Mouse (Mus musculus) CH12.LX (cell line): ENCODE data around the gene Fbrsl1. TPM values are rescaled to one million over a fixed set of nuclear protein-coding genes. Genes with fewer than 3 reads are reported as not detected.

Experiments
- DNase-seq: peaks from one replicate; pipeline ENCODE4 v3.0.0-alpha.2; 2013; ENCODE audit errors: extremely low read depth
- H3K27ac ChIP-seq: 2 replicates; pipeline ENCODE4 v1.5.1; 2012; ENCODE audit warnings: low read depth, mild to moderate bottlenecking, control low read depth, moderate library complexity; ENCODE audit not compliant: insufficient read depth
- H3K27me3 ChIP-seq: replicated peaks from 2 replicates; pipeline ENCODE3; 2012; ENCODE audit warnings: inconsistent platforms
- H3K36me3 ChIP-seq, 2 experiments: replicated peaks in 1 of 2; 2 replicates each; pipeline versions ENCODE3 to v1.6.1; 2012; ENCODE audit warnings: inconsistent platforms in 1 of 2, low read length in 1 of 2, mild to moderate bottlenecking in 1 of 2, mixed read lengths in 1 of 2, moderate library complexity in 1 of 2; ENCODE audit not compliant: control insufficient read depth in 1 of 2, insufficient read depth in 1 of 2
- H3K4me1 ChIP-seq, 2 experiments: 2 replicates each; pipeline ENCODE4 v1.6.1; 2012; ENCODE audit warnings: inconsistent platforms in 1 of 2, moderate library complexity in 1 of 2; ENCODE audit not compliant: insufficient read depth in 2 of 2, control insufficient read depth in 1 of 2
- H3K4me2 ChIP-seq: 2 replicates; pipeline ENCODE4 v1.6.1; 2012; ENCODE audit warnings: low read depth, mild to moderate bottlenecking, control low read depth; ENCODE audit not compliant: poor library complexity, insufficient read depth, severe bottlenecking
- H3K4me3 ChIP-seq, 3 experiments: fragments of 150-350 bp in 1 of 3; sonication (generic) in 1 of 3; replicated peaks in 1 of 3; 2 replicates each; pipeline versions ENCODE3 to v1.5.1; 2011 to 2012; ENCODE audit warnings: low read depth in 2 of 3, low read length in 2 of 3, mild to moderate bottlenecking in 2 of 3, moderate library complexity in 2 of 3, control low read depth in 1 of 3, improper control_type of control experiment in 1 of 3, inconsistent platforms in 1 of 3, mixed read lengths in 1 of 3; ENCODE audit not compliant: poor library complexity in 1 of 3
- H3K79me2 ChIP-seq: replicated peaks from 2 replicates; pipeline ENCODE4 v1.6.1; 2012; ENCODE audit warnings: mild to moderate bottlenecking, moderate library complexity; ENCODE audit not compliant: control insufficient read depth, poor library complexity, insufficient read depth, severe bottlenecking; ENCODE audit errors: extremely low read depth
- H3K9ac ChIP-seq: 2 replicates; pipeline ENCODE4 v1.6.1; 2012; ENCODE audit warnings: low read depth, mild to moderate bottlenecking, control low read depth, moderate library complexity; ENCODE audit not compliant: insufficient read depth
- H3K9me3 ChIP-seq: replicated peaks from 2 replicates; pipeline ENCODE3; 2012; ENCODE audit warnings: low read length, inconsistent platforms, mixed read lengths
- CTCF ChIP-seq, 2 experiments: IDR thresholded peaks in 1 of 2; conservative IDR thresholded peaks in 1 of 2; 2 replicates each; pipeline ENCODE4 v1.5.1; 2011 to 2012; ENCODE audit warnings: low read depth in 2 of 2, low read length in 2 of 2, improper control_type of control experiment in 1 of 2, inconsistent platforms in 1 of 2, mild to moderate bottlenecking in 1 of 2, moderate library complexity in 1 of 2
- E2F4 ChIP-seq: IDR thresholded peaks from 2 replicates; pipeline ENCODE4 v1.6.1; 2011; ENCODE audit warnings: low read depth, low read length, improper control_type of control experiment; ENCODE audit not compliant: insufficient replicate concordance
- ETS1 ChIP-seq: conservative IDR thresholded peaks from 2 replicates; pipeline ENCODE4 v1.6.1; 2012; ENCODE audit warnings: low read depth, mild to moderate bottlenecking, inconsistent platforms, low read length, improper control_type of control experiment, moderate library complexity
- IRF4 ChIP-seq: IDR thresholded peaks from 2 replicates; pipeline ENCODE4 v1.6.1; 2014; ENCODE audit warnings: low read depth, mild to moderate bottlenecking, inconsistent platforms, low read length, improper control_type of control experiment
- JUN ChIP-seq: IDR thresholded peaks from 2 replicates; pipeline ENCODE4 v1.6.1; 2011; ENCODE audit warnings: low read depth, mild to moderate bottlenecking, low read length, improper control_type of control experiment, moderate library complexity; ENCODE audit not compliant: insufficient read depth
- MAFK ChIP-seq: IDR thresholded peaks from 2 replicates; pipeline ENCODE4 v1.6.1; 2011; ENCODE audit warnings: low read length, improper control_type of control experiment; ENCODE audit not compliant: insufficient replicate concordance
- MAX ChIP-seq: IDR thresholded peaks from 2 replicates; pipeline ENCODE4 v1.6.1; 2011; ENCODE audit warnings: low read length, improper control_type of control experiment
- MEF2A ChIP-seq: IDR thresholded peaks from 2 replicates; pipeline ENCODE4 v1.6.1; 2014; ENCODE audit warnings: low read depth, mild to moderate bottlenecking, inconsistent platforms, low read length, improper control_type of control experiment, borderline replicate concordance
- MXI1 ChIP-seq: IDR thresholded peaks from 2 replicates; pipeline ENCODE4 v1.6.1; 2011; ENCODE audit warnings: mild to moderate bottlenecking, low read depth, low read length, improper control_type of control experiment
- MYC ChIP-seq: IDR thresholded peaks from 2 replicates; pipeline ENCODE4 v1.6.1; 2011; ENCODE audit warnings: low read depth, mild to moderate bottlenecking, improper control_type of control experiment, low read length
- NELFE ChIP-seq: IDR thresholded peaks from 2 replicates; pipeline ENCODE4 v1.6.1; 2011; ENCODE audit warnings: low read depth, low read length, improper control_type of control experiment
- NRF1 ChIP-seq: IDR thresholded peaks from 2 replicates; pipeline ENCODE4 v1.6.1; 2014; ENCODE audit warnings: low read depth, mild to moderate bottlenecking, inconsistent platforms, low read length, improper control_type of control experiment, moderate library complexity
- PAX5 ChIP-seq: IDR thresholded peaks from 2 replicates; pipeline ENCODE4 v1.6.1; 2012; ENCODE audit warnings: low read length, inconsistent platforms, mixed read lengths
- POLR2A ChIP-seq: IDR thresholded peaks from 2 replicates; pipeline ENCODE4 v1.6.1; 2011; ENCODE audit warnings: low read depth, mild to moderate bottlenecking, improper control_type of control experiment, low read length
- POLR2AphosphoS2 ChIP-seq: IDR thresholded peaks from 2 replicates; pipeline ENCODE4 v1.6.1; 2011; ENCODE audit warnings: low read depth, low read length, improper control_type of control experiment
- SIN3A ChIP-seq: IDR thresholded peaks from 2 replicates; pipeline ENCODE4 v1.6.1; 2012; ENCODE audit warnings: low read length, improper control_type of control experiment, inconsistent platforms
- TBP ChIP-seq: conservative IDR thresholded peaks from 2 replicates; pipeline ENCODE4 v1.6.1; 2011; ENCODE audit warnings: low read depth, low read length, improper control_type of control experiment
- TCF12 ChIP-seq: IDR thresholded peaks from 2 replicates; pipeline ENCODE4 v1.6.1; 2014; ENCODE audit warnings: low read depth, mild to moderate bottlenecking, inconsistent platforms, low read length, improper control_type of control experiment
- UBTF ChIP-seq: IDR thresholded peaks from 2 replicates; pipeline ENCODE4 v1.6.1; 2012; ENCODE audit warnings: low read depth, mild to moderate bottlenecking, inconsistent platforms, low read length, improper control_type of control experiment, moderate library complexity
- ZKSCAN1 ChIP-seq: IDR thresholded peaks from 2 replicates; pipeline ENCODE4 v1.6.1; 2012; ENCODE audit warnings: low read depth, inconsistent platforms, low read length, improper control_type of control experiment, borderline replicate concordance
- ZNF384 ChIP-seq: IDR thresholded peaks from 2 replicates; pipeline ENCODE4 v1.6.1; 2012; ENCODE audit warnings: low read depth, low read length, improper control_type of control experiment, inconsistent platforms
- dilution Hi-C: fragments of 300-500 bp; cut with MboI; formaldehyde crosslinking; loops from 2 replicates; pipeline ENCODE4 v1.14.3; 2020; ENCODE audit warnings: low sequenced_read_pairs; ENCODE audit not compliant: extremely low pct_unique_long_range_greater_than_20kb, extremely low pct_ligation_motif_present
- in situ Hi-C: fragments of 300-500 bp; cut with MboI; formaldehyde crosslinking; loops from 3 replicates; pipeline ENCODE4 v1.14.3; 2019; ENCODE audit warnings: low sequenced_read_pairs, low pct_ligation_motif_present, low pct_unique_long_range_greater_than_20kb, mixed read lengths
- polyA plus RNA-seq: library from polyadenylated mRNA; unstranded; fragments of >175 nt; gene quantifications from 2 replicates; pipeline ENCODE4 v1.2.1, GENCODE M21; 2012; ENCODE audit warnings: low read depth; ENCODE audit not compliant: insufficient read length
- total RNA-seq, 2 experiments: library from RNA; depleted of rRNA; stranded (reverse); fragments of 300-350 nt in 1 of 2; fragments of >200 nt in 1 of 2; gene quantifications; 2 replicates each; pipeline ENCODE4 v1.2.3; 2012 to 2014

The Fbrsl1 gene
- total and polyA plus RNA-seq, 3 experiments: 3.0 to 32.0 (median 9.8) TPM

DNA sequence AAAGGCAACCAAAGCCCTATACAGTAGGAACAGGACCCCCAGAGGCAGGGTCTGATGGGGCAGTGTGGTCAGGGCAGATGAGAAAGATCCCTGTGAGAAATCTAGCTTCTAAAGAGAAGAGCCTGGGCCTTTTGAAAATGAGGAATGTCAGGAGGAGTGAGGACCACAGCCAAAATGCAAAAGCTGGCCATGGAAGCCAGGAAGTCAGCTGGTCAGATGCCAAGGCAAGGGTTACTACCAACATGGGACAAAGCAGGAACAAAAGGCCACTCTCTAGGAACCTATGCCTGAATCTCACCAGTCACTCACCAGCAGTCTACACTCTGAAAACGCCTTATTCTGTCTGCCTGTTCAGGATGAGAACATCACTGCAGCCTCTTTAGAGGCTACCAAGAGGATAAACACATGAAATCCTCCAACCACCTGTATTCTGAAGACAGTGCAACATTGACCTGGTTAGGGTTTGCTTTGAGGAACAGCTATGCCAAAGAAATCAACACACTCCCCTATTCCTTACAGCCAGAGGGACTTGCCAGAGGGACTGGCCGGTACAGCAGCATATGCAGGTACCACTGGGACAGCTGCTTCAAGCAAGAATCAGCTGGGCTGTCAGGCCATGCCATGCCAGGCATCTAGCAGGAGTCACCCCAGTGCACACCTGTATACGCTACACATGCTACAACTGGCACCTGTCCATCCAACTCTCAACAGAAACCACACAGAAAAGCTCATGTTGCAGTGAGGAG is 8.6 kb downstream of the Fbrsl1 start:
- no peaks in the 10 kb centered on the region for H3K27me3 ChIP-seq
- no peak overlapping the region for H3K9ac ChIP-seq
- dilution Hi-C loops: no loop called here
- no peaks in the 10 kb centered on the region for H3K9me3 ChIP-seq
- H3K4me2 ChIP-seq: no peak overlapping the region
- no peak for TF ChIP-seq NRF1
- no peak for TF ChIP-seq CTCF (conservative IDR thresholded peaks at IDR 0.05 in 1 of 2, IDR thresholded peaks at IDR 0.05 in 1 of 2; ENCODE audit: low read depth in 2 of 2, low read length in 2 of 2)
- no peak for TF ChIP-seq IRF4
- TF ChIP-seq NELFE: no peak
- no peak for TF ChIP-seq MEF2A
- TF ChIP-seq TBP: no peak
- TF ChIP-seq ETS1: no peak
- TF ChIP-seq UBTF: no peak
- TF ChIP-seq MAX: no peak
- TF ChIP-seq PAX5: no peak
- no peak for TF ChIP-seq POLR2A
- TF ChIP-seq, all 38 proteins: peak for 0
- Histone ChIP-seq H3K36me3 (peaks cover 0 to 68% of the 10 kb centered on the region in 2 experiments), H3K4me1 (peaks cover 3 to 28% of the 10 kb centered on the region in 2 experiments), H3K4me3 (no peak overlapping the region), H3K79me2 (peaks cover 18% of the 10 kb centered on the region), H3K27ac (no peak overlapping the region)
- DNase-seq: no peak
- in situ Hi-C loops: no loop called here

GRCm38 (mm10) chr5:110438591-110438990 is 9.7 kb downstream of the Fbrsl1 start:
- Histone ChIP-seq H3K4me3 (no peak overlapping the region), H3K4me2 (no peak overlapping the region), H3K9ac (no peak overlapping the region), H3K4me1 (peaks cover 0 to 16% of the 10 kb centered on the region in 2 experiments; a peak in 1 of 4 replicates), H3K36me3 (peaks cover 0 to 64% of the 10 kb centered on the region in 2 experiments), H3K9me3 (no peaks in the 10 kb centered on the region), H3K27me3 (no peaks in the 10 kb centered on the region), H3K79me2 (peaks cover 11% of the 10 kb centered on the region; the same call in 1 of the 2 replicates), H3K27ac (no peak overlapping the region)
- in situ Hi-C loops (no loop called here), dilution Hi-C loops (no loop called here)
- no peak for DNase-seq
- no peak for TF ChIP-seq MAFK
- TF ChIP-seq PAX5: no peak
- TF ChIP-seq POLR2AphosphoS2: no peak
- TF ChIP-seq JUN: no peak
- TF ChIP-seq MYC: no peak
- TF ChIP-seq SIN3A: no peak
- no peak for TF ChIP-seq MXI1
- TF ChIP-seq ZKSCAN1: no peak
- TF ChIP-seq ZNF384: no peak
- no peak for TF ChIP-seq CTCF (conservative IDR thresholded peaks at IDR 0.05 in 1 of 2, IDR thresholded peaks at IDR 0.05 in 1 of 2; ENCODE audit: low read depth in 2 of 2, low read length in 2 of 2)
- TF ChIP-seq E2F4: no peak
- no peak for TF ChIP-seq TCF12
